Mouse (Mus musculus): ENCODE results near the gene Tmem255b. TPM values are rescaled to one million over a fixed set of nuclear protein-coding genes. Genes with fewer than 3 reads are reported as not detected.

Gene Tmem255b
- polyA plus RNA-seq, 1 experiment = 4.0 TPM

DNA sequence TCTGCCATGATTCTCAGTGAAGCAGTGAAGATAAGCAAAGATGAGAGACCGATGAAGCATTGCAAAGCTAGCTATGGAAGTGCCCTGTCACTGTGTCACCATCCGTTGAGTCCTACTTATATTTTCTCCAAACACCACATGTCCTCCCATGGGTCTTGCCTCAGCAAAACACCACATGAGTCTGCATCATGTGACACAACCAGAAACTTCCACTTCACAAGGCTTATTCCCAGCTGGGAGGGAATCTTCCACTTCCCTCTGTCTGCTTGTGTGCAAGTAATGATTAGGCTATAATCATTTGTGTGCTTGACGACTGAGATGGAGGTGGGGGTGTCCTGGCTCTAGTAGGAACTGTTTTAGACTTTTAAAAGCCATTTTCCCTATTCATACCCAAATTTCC lies 66.2 kb downstream of the Tmem255b start:
- Histone ChIP-seq H3K4me3 (ENCODE audit: insufficient read depth, low read length) (no peak overlapping the region), H3K27ac (ENCODE audit: insufficient read depth, low read length) (no peak overlapping the region), H3K4me1 (ENCODE audit: control insufficient read depth, insufficient read depth, low read length) (no peaks in the 10 kb centered on the region)
- no peak for TF ChIP-seq POLR2A (IDR thresholded peaks at IDR 0.05; ENCODE audit: extremely low read depth, insufficient read depth, low read length)
- no peak for TF ChIP-seq CTCF (IDR thresholded peaks at IDR 0.05; ENCODE audit: extremely low read depth, insufficient read depth, low read length)

DNA sequence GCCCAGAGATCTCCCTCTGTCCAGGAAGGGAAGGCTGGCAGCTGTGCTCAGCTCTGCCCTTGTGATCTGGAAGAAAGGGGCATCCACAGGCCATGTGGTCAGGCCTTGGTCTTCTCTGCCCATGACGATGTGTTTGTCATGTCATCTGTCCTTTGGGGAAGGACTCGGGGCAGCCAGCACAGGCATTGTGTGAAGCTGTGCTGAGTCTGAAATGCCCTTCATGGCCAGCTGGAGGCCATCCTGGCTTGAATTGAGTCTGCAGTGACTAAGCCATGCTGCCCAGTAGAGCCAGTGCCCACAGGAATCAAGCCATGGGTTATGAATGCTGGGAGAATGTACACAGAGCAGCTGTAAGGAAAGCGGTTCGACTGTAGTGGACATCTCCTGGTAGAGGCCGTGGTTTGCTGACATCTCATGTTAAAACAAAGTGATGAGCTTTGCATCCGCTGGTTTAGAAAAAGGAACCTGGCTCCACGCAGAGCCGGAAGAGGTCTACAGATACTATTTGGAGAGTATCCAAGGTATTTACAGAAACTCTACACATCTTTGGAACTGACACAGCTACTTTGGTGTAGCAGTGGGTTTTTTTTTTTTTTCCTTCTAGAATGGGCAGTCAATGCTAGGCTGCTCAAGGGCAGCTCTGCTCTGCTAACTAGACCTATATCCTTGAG lies 69.1 kb downstream of the Tmem255b start:
- H3K27ac ChIP-seq (ENCODE audit: insufficient read depth, low read length) = no peak overlapping the region
- TF ChIP-seq CTCF (IDR thresholded peaks at IDR 0.05; ENCODE audit: extremely low read depth, insufficient read depth, low read length) = no peak
- no peak for TF ChIP-seq POLR2A (IDR thresholded peaks at IDR 0.05; ENCODE audit: extremely low read depth, insufficient read depth, low read length)
- H3K4me3 ChIP-seq (ENCODE audit: insufficient read depth, low read length) = no peak overlapping the region
- H3K4me1 ChIP-seq (ENCODE audit: control insufficient read depth, insufficient read depth, low read length) = no peaks in the 10 kb centered on the region

DNA sequence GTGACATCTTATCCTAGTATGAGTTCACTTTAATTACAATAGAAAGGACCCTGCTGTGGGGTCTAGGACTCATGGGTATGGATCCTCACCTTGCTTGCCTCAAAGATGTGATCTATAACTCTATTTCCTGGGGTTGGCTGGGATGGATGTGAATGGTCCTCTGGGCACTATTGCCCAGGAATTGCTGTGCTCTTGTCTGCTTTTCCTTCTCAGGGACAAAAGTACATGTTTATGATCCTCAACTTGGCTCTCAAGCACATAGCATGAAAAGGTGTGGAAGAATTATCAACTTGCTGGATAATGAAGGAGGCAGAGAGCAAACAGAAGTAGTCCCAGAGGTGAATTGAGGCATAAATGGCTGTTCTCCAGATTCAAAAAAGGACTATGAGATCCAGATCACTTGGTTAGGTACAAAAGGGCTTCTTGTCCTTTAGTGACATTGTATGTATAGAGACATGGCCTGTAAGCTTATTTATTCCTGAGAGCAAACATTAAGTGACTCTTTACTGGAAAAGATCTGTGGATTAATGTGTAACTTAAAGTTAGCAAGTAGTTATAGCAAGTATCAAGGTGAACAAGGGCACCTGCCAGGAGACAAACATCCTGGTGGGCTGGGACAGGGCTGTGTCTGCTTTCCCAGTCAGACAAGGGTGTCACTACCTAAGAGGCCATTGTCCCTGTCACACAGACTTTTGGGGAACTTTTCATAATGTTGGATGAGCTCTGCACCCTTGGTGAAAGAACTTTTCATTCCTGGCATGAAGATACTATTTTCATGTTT lies 70.1 kb downstream of the Tmem255b start:
- Histone ChIP-seq H3K4me3 (ENCODE audit: insufficient read depth, low read length) (no peak overlapping the region), H3K27ac (ENCODE audit: insufficient read depth, low read length) (no peak overlapping the region), H3K4me1 (ENCODE audit: control insufficient read depth, insufficient read depth, low read length) (no peaks in the 10 kb centered on the region)
- no peak for TF ChIP-seq CTCF (IDR thresholded peaks at IDR 0.05; ENCODE audit: extremely low read depth, insufficient read depth, low read length)

DNA sequence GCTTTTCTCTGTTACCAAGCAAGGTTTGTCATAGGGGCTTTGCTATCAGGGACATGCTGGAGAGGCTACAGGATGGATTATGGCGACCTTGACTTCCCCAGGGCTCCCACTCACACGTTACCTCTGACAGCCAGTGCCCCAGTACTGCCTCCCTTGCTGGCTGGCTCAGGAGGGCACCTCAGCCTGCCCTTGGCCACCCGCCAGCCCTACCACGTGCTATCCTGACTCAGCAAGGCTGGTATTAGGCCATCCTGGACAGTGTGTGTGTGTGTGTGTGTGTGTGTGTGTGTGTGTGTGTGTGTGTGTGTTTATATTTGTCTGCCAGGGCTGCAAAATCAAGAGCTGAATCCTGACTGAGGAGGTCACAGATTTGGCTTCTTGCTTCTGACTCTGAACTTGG lies 71.9 kb downstream of the Tmem255b start:
- no peaks in the 10 kb centered on the region for H3K4me1 ChIP-seq (ENCODE audit: control insufficient read depth, insufficient read depth, low read length)
- no peak overlapping the region for H3K27ac ChIP-seq (ENCODE audit: insufficient read depth, low read length)
- TF ChIP-seq CTCF (IDR thresholded peaks at IDR 0.05; ENCODE audit: extremely low read depth, insufficient read depth, low read length) (no peak), POLR2A (IDR thresholded peaks at IDR 0.05; ENCODE audit: extremely low read depth, insufficient read depth, low read length) (no peak)
- no peak overlapping the region for H3K4me3 ChIP-seq (ENCODE audit: insufficient read depth, low read length)

DNA sequence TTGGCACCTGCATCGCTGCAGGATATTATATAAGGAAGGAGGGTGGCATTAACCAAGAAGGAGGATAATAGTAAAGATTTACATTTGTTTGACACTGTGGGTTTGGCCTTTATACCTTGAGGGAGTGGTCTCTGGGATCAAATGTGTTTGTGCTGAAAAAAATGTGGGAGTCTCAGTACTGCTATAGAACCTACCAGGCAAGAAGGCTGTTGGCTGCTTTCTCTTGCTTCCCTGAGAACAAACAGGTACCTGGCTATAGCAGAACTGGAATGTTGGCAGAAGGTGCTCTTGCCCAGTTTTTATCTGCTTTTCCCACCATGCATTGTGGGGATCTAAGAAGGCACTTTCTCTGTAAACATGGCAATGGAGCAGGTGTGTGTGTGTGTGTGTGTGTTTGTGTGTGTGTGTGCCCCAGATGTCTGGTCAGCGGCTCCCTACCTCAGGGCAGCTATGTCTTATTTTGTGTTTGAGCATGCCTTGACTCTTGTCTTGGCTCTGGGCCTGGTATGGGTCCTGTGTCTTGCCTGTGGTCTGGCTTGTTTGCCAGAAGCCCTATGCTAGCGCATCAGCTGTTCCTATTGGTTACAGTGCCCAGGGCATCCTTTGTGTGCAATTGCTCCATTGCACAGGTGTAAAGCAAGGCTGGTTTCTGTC lies 72.4 kb downstream of the Tmem255b start:
- no peak overlapping the region for H3K4me3 ChIP-seq (ENCODE audit: insufficient read depth, low read length)
- H3K27ac ChIP-seq (ENCODE audit: insufficient read depth, low read length) = no peak overlapping the region
- TF ChIP-seq POLR2A (IDR thresholded peaks at IDR 0.05; ENCODE audit: extremely low read depth, insufficient read depth, low read length) = no peak
- no peak for TF ChIP-seq CTCF (IDR thresholded peaks at IDR 0.05; ENCODE audit: extremely low read depth, insufficient read depth, low read length)
- H3K4me1 ChIP-seq (ENCODE audit: control insufficient read depth, insufficient read depth, low read length) = no peaks in the 10 kb centered on the region

DNA sequence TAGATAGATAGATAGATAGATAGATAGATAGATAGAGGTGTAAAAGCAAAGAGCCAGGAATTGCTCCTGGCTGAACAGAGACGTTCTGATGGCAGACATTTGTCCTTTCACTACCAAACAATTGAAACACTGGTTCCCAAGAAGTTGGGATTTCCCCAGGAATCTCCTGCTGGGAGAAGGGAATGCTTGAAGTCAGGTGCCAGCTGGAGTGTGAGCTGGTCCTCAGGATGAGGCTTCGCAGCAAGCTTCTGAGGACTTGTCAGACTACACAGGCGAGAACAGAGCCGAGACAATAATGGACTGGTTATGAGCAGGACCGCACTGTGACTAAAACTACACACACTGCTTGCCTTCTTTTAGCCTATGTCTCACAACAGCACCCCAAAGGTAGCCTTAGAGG lies 77.0 kb downstream of the Tmem255b start:
- no peak overlapping the region for H3K4me3 ChIP-seq (ENCODE audit: insufficient read depth, low read length)
- H3K4me1 ChIP-seq (ENCODE audit: control insufficient read depth, insufficient read depth, low read length) = no peaks in the 10 kb centered on the region
- TF ChIP-seq CTCF (IDR thresholded peaks at IDR 0.05; ENCODE audit: extremely low read depth, insufficient read depth, low read length) = no peak
- no peak for TF ChIP-seq POLR2A (IDR thresholded peaks at IDR 0.05; ENCODE audit: extremely low read depth, insufficient read depth, low read length)
- no peak overlapping the region for H3K27ac ChIP-seq (ENCODE audit: insufficient read depth, low read length)

DNA sequence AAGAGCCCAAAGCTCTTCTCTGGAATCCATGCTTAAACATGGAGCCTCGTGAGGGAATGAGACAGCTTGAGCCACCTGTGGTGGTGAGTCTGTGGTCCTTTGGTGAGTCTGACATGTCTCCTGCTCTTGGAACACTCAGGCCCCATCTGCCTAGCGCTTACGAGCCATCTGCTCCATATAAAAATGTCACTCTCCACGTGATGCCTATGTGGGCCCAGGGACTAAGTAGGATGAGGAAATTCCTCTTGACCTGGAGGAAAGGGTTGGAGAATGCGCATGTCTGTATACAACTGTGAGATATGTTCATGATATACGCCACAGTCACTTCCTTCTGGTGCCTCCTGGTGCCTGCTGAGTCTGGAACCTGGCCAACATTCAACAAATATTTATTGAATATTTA lies 77.7 kb downstream of the Tmem255b start:
- TF ChIP-seq CTCF (IDR thresholded peaks at IDR 0.05; ENCODE audit: extremely low read depth, insufficient read depth, low read length) (no peak), POLR2A (IDR thresholded peaks at IDR 0.05; ENCODE audit: extremely low read depth, insufficient read depth, low read length) (no peak)
- Histone ChIP-seq H3K4me1 (ENCODE audit: control insufficient read depth, insufficient read depth, low read length) (no peaks in the 10 kb centered on the region), H3K27ac (ENCODE audit: insufficient read depth, low read length) (no peak overlapping the region), H3K4me3 (ENCODE audit: insufficient read depth, low read length) (no peak overlapping the region)

DNA sequence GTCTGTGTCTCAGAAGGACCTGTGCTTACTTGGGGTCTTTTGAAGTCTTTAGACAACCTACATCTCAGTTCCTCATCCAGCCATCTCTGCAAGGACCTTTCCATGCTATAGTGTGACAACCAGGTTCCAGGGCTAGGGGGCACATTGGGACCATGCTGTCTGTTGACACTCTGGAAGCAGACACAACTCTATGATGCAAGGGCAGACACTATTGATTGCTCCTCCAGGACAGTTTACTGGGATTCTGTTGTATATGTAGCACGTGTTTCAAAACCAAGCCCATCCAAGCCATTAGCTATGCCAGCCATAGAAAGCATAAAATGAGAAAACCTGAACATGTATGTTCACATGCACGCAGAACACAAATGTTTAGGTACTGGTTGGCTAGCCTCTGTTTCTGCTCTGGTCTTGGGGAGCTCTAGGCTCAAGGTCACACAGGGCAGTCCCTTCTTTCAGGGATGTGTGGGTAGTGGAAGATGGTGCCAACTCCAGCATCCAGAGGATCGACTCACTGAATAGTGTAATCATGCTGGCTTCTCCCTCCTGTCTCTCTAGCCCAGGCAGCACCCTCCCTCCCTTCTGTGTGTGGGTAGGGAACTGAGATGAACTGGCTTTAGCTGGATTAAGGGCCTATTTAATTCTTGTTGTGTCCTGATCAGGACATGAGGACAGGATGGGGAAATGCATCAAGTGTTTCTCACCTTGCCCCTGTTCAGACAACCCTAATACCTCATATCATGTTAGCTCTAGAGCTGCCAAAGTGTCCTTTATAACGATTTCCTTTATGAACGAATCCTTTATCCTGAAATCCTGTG lies 78.8 kb downstream of the Tmem255b start:
- no peaks in the 10 kb centered on the region for H3K4me1 ChIP-seq (ENCODE audit: control insufficient read depth, insufficient read depth, low read length)
- H3K27ac ChIP-seq (ENCODE audit: insufficient read depth, low read length) = no peak overlapping the region
- H3K4me3 ChIP-seq (ENCODE audit: insufficient read depth, low read length) = no peak overlapping the region
- TF ChIP-seq POLR2A (IDR thresholded peaks at IDR 0.05; ENCODE audit: extremely low read depth, insufficient read depth, low read length) = no peak
- no peak for TF ChIP-seq CTCF (IDR thresholded peaks at IDR 0.05; ENCODE audit: extremely low read depth, insufficient read depth, low read length)

DNA sequence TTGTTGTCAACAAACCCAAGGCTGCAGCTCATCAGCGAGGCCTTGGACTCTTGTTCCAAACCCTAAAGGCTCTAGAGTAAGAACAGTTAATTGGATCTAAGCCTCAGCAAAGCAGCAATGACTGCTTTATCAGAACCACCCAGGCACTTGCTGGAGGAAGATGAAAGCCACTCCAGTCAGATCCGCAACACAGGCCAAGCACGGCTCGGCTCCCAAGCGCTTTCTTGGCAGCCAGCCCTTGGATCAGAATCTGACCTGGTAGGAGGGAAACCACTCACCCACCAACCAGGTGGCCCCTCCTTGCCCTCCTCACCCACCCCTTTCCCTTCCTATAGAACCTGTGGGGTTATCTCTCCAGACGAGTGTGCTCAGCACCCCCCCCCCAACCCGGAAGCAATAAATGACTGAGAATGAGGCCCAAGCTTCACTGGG lies 81.0 kb downstream of the Tmem255b start:
- no peak overlapping the region for H3K27ac ChIP-seq (ENCODE audit: insufficient read depth, low read length)
- no peak for TF ChIP-seq CTCF (IDR thresholded peaks at IDR 0.05; ENCODE audit: extremely low read depth, insufficient read depth, low read length)
- TF ChIP-seq POLR2A (IDR thresholded peaks at IDR 0.05; ENCODE audit: extremely low read depth, insufficient read depth, low read length) = no peak
- no peaks in the 10 kb centered on the region for H3K4me1 ChIP-seq (ENCODE audit: control insufficient read depth, insufficient read depth, low read length)
- no peak overlapping the region for H3K4me3 ChIP-seq (ENCODE audit: insufficient read depth, low read length)
